Mouse (Mus musculus) T-cell, adult 2 months (primary cell): ENCODE results near the gene Slc2a3.
"Not testable (repeated sequence)": the region's sequence is repeated elsewhere in the genome, so short reads cannot be mapped to it uniquely, and the experiment has no call there.

Experiments used
- DNase-seq: peaks from one replicate; pipeline ENCODE4 v3.0.0; 2022; ENCODE audit warnings: low spot score

Gene Slc2a3

DNA sequence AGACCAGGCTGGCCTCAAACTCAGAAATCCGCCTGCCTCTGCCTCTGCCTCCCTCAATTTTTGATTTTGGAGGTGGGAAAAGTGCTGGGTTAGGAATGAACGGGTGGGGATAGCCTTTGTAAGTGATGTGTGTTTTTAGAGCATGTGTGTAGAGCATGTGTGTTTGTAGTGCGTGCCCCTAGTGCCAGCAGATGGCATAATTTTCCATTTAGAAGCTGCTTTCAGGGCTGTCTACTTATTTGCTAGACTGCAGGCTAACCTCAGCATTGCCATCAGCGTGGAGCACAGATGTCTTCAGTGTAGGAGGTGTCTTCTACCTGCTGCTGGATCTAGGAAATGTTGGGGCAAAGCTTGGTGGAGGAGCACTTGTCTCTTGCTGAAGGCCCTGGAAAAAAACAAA is 92.6 kb downstream of the Slc2a3 start:
- DNase-seq = no peak

DNA sequence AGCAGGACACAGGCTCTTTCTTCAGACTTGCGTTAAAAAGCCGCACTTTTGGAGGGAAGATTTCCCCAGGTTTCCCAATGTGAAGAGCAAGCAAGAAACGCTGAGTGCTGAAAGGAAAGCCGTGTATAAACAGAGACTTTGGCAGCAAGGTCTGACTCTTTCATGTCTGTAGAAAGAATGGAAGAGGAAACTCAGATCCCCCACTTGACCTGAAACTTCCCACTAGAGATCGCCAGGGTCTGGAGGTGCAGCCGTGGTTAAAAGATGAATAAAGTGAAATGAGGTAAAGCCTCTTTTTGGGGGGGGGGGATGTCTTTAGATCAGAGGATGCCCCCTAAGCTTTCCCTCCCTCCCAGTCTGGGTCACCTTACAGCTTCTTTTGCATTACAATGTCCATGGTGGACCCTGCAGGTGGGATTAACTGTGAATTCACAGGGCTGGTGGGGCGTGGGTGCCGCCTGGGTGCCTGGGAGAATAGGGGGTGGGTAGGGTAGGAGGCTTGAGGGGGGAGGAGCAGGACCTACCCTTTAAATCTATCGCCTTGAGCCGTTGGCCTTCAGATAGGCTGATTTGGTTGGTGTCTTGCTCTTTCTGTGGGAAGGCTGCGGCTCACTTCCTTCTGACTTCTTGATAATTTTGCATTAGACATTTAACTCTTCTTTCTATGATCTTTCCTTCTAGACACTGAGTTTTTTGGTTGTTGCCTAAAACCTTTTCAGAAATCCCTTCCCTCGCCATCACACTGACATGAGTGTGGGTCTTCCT is 94.2 kb downstream of the Slc2a3 start, which contains the start of gene Nanog:
TSS of gene Nanog (plus strand) at position 454 of the 765 bp plus-strand sequence.
- no peak for DNase-seq

DNA sequence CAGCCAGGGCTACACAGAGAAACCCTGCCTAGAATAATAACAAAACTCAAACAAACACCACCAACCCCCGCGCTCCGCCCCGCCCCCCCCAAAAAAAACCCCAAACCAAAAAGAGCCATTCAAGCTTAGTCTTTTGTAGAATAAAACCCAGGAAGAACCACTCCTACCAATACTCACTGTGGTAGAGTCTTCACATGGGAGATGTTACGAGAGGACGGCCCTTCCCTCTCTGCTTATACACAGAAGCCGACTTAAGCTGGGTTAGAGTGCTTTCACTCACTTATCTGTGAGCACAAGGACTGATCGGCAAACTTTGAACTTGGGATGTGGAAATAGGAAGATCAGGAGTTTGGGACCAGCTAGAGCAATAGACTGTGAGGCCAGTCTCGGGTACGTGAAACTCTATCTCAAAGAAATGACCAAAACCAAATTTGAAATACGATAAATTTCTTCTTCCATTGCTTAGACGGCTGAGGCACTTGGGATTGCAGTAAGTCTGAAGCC is 95.1 kb downstream of the Slc2a3 start:
- no peak for DNase-seq

DNA sequence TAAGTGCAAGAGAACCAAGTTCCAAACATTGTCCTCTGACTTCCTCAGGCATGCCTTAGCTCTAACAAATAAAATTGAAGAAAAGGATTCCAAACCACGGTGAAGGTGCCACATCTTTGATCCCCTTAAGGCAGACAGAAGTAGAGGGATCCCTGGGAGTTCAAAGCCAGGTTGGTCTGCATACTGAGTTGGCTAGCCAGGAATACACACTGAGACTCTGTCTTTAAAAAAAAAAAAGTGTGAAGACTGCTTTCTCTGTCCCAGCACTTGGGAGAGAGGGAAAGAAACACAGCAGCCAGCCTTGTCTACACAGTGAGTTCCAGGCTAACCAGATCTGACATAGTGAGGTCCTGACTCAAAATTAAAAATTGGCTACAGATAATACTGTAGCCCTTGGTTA is 97.7 kb downstream of the Slc2a3 start:
- DNase-seq = no peak

DNA sequence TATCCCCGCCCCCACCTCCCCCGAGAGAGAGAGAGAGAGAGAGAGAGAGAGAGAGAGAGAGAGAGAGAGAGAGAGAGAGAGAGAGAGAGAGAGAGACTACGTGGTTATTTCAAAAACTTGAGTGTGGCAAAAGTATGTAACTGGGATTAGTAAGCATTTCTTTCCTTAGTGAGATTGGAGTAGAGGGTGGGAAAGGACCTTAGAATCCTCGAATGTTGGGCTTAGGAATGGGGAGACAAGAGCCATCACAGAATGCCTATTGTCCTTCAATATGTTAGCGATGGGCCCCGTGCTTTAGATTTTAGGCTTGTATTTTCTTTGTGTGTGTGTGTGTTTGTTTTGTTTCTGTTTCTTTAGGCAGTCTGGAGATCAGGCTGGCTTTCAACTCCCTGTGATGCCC is 98.2 kb downstream of the Slc2a3 start:
- DNase-seq = no peak

DNA sequence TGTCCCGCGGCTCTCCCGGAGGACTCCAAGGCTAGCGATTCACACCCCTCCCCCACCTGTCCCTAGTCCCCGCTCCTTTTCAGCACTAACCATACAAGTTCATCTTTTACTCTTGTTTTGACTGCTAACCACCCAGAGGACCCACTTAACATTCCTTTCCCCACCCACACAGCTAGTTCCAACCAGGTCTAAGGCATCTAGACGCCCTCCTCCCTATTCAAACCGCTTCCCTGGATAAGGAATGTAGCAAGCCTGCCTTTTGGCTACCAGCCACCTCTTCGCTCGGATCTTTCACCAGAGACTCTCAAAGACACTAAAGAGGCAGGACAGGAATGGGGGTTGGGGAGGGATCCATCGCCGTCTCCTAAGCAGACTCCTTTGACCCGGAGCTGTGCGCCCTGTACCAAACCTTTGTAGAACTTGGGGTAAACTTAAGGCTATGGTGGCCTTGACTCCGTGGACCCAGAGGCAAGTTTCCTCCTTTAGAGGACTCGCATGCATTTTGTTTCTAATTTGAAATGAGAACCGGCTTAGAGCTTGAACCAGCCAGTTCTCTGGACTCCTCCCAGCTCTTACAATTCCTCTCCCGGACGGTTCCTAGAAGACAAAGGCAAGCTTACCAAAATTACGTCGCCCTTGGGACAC is 98.8 kb downstream of the Slc2a3 start:
- DNase-seq = no peak

DNA sequence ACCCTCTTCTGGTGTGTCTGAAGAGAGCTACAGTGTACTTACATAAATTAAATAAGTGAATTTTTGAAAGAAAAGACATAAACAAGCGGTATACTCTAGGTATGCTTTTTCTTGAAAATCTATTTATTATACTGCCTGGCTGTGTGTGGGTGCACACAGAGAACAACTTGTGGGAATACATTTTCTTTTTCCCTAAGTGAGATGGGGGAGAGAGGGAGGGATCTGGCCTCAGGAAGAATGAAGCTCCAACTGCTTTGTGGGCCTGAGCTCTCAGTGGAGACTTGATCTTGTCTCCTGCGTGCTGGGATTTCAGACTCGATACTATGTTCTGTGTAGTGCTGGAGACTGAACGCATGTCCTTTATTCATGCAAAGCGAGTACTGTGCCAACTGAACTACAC is 99.6 kb downstream of the Slc2a3 start:
- DNase-seq = no peak

DNA sequence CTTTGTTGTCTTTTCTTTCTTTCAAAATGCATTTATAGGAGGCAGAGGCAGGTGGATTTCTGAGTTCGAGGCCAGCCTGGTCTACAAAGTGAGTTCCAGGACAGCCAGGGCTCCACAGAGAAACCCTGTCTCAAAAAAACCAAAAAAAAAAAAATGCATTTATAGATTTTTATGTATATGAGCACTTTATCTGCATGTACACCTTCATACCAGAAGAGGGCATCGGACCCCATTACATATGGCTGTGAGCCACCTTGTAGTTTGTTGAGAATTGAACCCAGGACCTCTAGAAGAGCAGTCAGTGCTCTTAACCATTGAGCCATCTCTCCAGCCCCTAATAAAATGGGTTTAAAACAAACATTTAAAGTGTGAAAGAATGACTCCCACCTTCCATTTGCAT is 101.8 kb downstream of the Slc2a3 start:
- DNase-seq = not testable (repeated sequence)

DNA sequence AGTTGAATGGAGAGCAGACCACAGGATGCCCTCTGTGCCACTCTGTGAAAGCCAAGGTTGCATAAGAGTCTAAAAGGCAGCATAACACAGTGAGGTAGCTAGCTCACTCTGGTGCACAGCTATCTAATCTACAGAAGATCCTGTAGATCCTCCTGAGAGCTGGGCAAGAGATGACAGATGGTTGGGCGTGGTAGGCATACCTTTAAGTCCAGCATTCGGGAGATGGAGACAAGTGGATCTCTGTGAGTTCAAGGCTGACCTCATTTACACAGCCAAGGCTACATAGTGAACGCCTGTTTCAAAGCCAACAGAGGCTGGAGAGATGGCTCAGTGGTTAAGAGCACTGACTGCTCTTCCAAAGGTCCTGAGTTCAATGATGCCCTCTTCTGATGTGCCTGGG is 106.0 kb downstream of the Slc2a3 start:
- DNase-seq = no peak

DNA sequence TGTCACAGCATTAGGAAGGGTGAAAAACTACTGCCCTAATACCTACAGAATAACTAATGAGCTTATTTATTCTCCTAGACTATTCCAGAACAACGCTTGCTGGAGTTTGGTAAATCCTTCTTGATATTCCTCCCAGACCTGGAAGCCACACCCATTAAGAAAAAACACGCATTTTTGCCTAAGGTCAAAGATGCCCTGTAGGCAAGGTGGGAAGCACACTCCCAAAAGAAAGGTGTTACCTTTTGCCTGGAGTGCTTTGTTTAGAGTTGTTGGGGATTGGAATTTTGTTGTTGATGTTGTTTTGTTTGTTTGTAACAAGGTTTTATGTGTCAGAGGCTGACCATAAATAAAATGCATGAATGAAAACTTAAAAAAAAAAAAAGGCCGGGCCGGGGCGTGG is 111.4 kb downstream of the Slc2a3 start:
- no peak for DNase-seq

DNA sequence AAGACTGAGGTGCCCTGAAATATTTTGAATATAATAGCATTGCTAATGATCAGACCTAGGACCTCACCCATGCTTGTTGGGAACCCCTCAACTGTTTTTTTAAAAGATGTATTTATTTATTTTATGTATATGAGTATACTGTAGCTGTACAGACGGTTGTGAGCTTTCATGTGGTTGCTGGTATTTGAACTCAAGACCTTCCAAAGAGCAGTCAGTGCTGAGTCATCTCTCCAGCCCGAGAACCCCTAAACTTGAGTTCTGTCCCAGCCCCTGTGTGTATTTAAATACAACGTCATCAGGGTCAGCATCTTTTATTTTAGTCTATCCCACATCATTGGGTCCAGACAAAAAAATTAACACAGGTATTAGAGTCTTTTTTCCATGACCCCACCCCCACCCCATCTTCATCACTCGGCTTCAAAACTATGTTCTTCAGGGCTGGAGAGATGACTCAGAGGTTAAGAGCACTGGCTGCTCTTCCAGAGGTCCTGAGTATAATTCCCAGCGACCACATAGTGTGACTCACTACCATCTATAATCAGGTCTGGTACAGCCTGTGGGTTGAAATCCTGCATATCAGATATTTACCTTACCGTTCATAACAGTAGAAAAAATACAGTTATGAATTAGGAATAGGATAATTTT is 111.9 kb downstream of the Slc2a3 start:
- no peak for DNase-seq

DNA sequence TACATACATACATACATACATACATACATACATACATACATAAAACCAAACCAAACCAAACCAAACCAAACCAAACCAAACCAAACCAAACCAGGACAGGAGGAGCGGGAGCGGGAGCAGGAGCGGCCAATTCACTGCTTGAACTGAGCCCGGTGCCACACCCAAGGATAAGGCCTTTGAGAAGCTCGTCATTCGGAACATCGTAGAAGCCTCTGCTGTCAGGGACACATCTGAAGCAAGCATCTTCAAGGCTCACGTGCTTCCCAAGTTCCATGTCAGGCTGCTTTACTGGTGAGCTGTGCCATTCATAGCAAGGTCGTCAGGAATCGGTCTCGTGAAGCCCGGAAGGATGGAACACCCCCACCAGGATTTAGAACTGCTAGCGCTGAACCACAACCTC is 114.7 kb downstream of the Slc2a3 start:
- no peak for DNase-seq

DNA sequence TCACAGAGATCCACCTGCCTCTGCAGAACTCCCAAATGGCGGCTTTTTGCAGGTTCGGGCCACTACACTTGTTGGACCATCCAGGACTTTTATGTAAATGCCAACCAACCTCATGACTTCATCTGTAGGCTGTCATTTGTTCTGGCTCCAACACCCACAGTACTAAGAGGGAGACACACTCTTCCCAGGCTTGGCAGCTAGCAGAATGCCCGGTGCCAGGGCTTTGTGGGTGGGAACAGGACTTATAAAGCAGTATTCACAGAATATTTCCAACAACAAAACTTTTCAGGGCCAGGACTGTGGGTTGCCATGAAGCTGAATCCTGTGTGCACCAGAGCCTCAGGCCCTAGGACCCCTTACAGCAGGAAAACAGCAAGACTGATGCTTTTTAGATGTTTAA is 118.8 kb downstream of the Slc2a3 start:
- no peak for DNase-seq
